Mouse (Mus musculus): ENCODE data around the gene Dpm2. TPM values are rescaled to one million over a fixed set of nuclear protein-coding genes. Genes with fewer than 3 reads are reported as not detected.

Dpm2 gene
- 30.0 TPM for polyA plus RNA-seq (2015; fragmentation: Illumina TruSeq; extraction: RNeasy Lipid Tissue Mini Kit (QIAGEN cat#74804); ENCODE audit: insufficient read depth, low read depth, low replicate concordance)

DNA sequence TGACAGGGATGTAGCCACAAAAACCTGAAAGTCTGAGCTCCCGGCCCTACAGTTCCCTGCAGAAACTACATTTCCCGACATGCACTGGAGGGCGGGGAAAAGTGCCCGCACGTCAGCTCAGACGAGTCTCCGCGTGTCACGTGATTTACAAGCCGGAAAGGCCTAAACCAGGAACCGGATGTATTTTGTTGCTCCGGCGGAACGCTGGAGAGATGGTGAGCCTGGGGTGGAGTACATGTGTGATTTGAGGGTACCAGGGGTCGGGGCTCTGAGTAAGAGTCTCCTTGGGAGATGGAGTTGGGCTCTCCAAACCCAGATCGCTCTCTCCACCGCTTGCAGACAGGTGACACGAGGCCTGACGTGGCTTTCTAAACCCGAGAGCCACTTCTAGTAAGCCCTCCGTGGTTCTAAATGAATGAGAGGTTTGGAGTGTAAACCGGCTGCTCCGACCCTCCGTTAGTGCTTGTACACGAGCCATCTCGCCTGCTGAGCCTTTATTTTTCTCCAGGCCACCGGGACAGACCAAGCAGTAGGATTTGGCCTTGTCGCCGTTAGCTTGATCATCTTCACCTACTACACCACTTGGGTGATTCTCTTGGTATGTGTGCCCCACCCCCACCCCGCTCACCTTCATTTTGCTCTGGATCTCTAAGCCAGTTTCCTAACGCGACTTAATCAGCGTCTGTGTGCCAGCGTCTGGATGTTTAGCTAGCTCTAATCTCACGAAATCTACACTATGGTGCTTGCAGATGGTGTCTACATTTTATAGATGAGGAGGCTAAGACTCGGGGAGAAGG, at the start of gene Dpm2:
Dpm2 (plus strand) TSS at position 161 of the 797 bp plus-strand sequence.

DNA sequence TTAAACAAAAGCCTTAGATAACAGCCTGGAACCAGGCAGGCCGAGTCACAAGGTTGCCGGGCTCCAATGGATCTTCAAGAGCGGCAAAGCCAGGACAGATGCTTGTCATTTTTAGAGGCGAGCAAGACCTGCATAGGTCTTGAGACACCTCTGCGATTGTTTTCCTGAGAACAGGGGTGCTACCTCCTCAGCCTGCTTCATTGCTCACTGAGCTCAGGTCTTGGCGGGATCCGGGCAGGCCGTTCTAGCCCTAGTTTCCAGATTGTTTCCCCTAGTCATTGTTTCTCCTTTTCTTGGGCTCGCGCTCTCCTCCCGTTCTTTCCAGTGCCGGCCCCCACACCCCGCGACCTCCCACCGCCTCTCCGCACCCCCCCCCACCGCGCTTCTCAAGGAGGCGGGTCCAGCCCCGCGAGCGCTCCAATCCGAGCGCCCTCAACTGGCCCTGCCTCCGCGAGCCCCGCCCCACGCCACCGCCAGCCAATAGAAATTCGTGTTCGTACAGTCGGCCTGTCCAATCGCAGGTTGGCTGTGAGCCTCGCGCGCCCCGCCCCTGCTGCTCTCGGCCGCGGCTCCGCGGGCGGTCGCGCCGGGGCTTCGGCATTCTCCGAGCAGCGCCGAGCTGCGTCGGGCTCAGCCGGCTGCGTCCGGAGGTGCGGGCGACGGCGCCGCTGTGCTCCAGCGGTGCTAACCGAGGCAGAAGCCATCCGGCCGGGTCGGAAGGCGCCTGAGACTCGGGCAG, 35.8 kb upstream of the Dpm2 start, which contains the start of gene Fam102a:
Fam102a (plus strand) TSS at position 600 of the 739 bp plus-strand sequence.

DNA sequence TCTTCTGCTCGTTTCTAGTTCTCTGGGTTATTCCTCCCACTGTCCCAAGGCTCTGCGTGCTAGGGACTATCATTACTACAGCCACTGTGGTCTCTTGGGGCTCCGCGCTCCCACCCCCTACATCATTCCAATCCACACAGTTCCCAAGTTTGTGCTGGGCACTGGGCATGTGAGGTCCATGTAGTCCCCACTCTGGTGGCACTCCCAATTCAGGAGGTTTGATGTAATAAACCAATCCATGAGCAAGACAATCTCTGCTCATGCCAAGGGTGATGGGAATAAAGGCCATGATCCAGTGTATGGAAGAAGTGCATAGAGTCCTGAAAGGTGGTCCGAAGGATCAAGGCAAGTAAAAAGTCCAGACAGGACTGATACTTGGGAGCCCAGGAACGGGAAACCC, 3.8 kb downstream of the Dpm2 start, which contains the start of gene Pip5kl1:
Pip5kl1 (plus strand) TSS at position 301 of the 400 bp plus-strand sequence.

DNA sequence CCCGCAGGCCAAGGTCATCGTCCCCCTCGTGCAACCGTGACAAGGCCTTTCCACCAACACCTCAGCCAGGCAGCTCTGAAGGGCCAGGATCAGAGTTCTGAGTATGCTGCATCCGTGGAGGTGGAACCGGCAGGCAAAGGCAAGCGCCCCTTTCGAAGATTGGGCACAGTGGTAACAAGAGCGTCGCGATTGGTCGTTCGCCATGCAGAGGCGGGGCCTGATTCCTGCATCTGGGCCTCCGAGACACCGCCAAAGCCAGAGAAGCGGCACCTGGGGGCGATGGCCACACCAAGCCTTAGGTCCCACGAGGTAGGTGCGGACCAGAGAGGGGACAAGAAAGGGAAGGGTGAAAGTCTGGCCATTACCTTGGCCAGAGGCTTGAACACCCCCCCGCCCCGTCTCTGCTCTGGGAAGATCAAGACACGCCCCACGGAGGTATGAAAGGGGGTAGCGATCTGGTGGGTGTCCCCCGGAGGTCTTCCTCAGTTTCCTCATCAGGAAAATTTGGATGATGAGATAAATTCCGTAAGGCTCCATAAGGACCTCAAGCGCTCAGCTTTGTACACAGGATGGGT, 5.0 kb downstream of the Dpm2 start, which contains the start of gene 9430097D07Rik:
9430097D07Rik (minus strand) TSS at position 99 of the 575 bp plus-strand sequence.

DNA sequence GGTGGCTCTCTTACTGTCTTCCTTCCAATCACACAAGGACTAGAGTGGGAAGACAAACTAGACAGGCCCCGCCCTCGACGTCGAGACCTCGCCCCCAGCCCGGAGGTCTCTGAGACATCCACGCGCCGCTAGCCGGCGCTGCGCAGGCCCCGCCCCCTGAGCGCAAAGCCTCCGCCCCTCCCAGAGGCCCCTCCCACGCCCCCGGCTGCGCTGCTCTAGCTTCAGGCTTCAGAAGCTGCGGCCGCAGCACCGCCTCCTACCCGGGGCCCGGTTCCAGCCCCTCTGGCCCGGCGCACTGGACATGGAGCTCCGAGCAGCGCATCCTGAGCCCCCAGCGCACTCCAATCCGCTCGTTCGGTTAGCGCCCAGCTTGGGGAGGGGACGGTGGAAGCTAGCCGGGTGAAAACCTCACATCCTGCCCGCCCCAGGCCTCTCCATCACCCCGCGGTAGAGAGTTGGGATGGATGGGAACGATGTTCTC, 16.3 kb downstream of the Dpm2 start, which contains the start of gene St6galnac4:
St6galnac4 (plus strand) TSS at position 225 of the 481 bp plus-strand sequence.

DNA sequence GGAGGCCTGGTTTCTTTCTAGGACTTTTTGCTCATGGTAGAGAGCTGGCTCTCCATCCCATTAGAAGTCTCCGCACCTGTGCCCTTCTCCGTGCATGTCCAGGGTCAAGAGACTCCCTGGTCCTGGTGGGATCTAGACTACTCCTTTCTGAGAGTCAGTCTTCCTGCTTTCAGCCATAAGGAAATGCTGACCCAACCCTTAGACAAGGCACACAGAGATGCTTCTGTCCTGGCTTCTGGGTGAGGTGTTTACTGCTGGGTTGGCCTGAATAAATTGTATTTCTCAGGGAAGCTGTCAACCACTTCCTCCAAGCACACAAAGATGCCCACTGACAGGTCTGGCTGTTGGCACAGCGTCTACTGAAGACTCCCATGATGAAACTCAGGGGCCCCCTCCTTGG, 28.8 kb downstream of the Dpm2 start, which contains the start of gene St6galnac6:
St6galnac6 (plus strand) TSS at position 301 of the 400 bp plus-strand sequence.

DNA sequence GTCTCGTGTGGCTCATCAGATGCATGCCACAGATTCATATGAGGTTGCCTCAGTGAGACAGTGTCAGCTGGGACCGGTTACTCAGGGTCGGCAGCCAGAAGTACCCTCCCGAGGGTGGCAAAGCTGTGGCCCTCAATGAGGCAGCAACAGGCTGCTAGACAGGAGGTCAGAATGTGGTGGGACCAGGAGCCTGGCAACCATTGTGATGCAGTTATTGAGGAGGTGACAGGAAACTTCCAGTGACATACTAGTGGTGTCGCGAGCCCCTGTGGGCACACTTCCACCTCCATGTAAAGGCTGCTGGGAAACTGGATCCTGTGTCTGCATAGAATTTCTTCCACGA, 50.8 kb downstream of the Dpm2 start, which contains the start of gene Ak1:
Ak1 (plus strand) TSS at position 242 of the 343 bp plus-strand sequence.

Other genes starting within 250 kb of the Dpm2 start
- 37.5 TPM for gene Ciz1, start 218.5 kb upstream of the Dpm2 start, polyA plus RNA-seq (2015; fragmentation: Illumina TruSeq; extraction: RNeasy Lipid Tissue Mini Kit (QIAGEN cat#74804); ENCODE audit: insufficient read depth, low read depth, low replicate concordance)
- 12.4 TPM for gene Dnm1, start 217.5 kb upstream of the Dpm2 start, polyA plus RNA-seq (2015; fragmentation: Illumina TruSeq; extraction: RNeasy Lipid Tissue Mini Kit (QIAGEN cat#74804); ENCODE audit: insufficient read depth, low read depth, low replicate concordance)
- 20.2 TPM for gene 1110008P14Rik, start 188.9 kb upstream of the Dpm2 start, polyA plus RNA-seq (2015; fragmentation: Illumina TruSeq; extraction: RNeasy Lipid Tissue Mini Kit (QIAGEN cat#74804); ENCODE audit: insufficient read depth, low read depth, low replicate concordance)
- 4.9 TPM for gene Lcn2, start 182.6 kb upstream of the Dpm2 start, polyA plus RNA-seq (2015; fragmentation: Illumina TruSeq; extraction: RNeasy Lipid Tissue Mini Kit (QIAGEN cat#74804); ENCODE audit: insufficient read depth, low read depth, low replicate concordance)
- gene Ptges2, start 175.0 kb upstream of the Dpm2 start, polyA plus RNA-seq (2015; fragmentation: Illumina TruSeq; extraction: RNeasy Lipid Tissue Mini Kit (QIAGEN cat#74804); ENCODE audit: insufficient read depth, low read depth, low replicate concordance) = 5.3 TPM
- 0.50 TPM for gene Naif1, start 120.4 kb upstream of the Dpm2 start, polyA plus RNA-seq (2015; fragmentation: Illumina TruSeq; extraction: RNeasy Lipid Tissue Mini Kit (QIAGEN cat#74804); ENCODE audit: insufficient read depth, low read depth, low replicate concordance)
- gene Slc25a25, start 119.4 kb upstream of the Dpm2 start, polyA plus RNA-seq (2015; fragmentation: Illumina TruSeq; extraction: RNeasy Lipid Tissue Mini Kit (QIAGEN cat#74804); ENCODE audit: insufficient read depth, low read depth, low replicate concordance) = 4.5 TPM
- gene Fam102a, start 35.5 kb upstream of the Dpm2 start, polyA plus RNA-seq (2015; fragmentation: Illumina TruSeq; extraction: RNeasy Lipid Tissue Mini Kit (QIAGEN cat#74804); ENCODE audit: insufficient read depth, low read depth, low replicate concordance) = 7.6 TPM
- not detected for gene Pip5kl1, start 3.9 kb downstream of the Dpm2 start, polyA plus RNA-seq (2015; fragmentation: Illumina TruSeq; extraction: RNeasy Lipid Tissue Mini Kit (QIAGEN cat#74804); ENCODE audit: insufficient read depth, low read depth, low replicate concordance)
- not detected for gene 9430097D07Rik, start 4.8 kb downstream of the Dpm2 start, polyA plus RNA-seq (2015; fragmentation: Illumina TruSeq; extraction: RNeasy Lipid Tissue Mini Kit (QIAGEN cat#74804); ENCODE audit: insufficient read depth, low read depth, low replicate concordance)
- gene St6galnac4, start 16.2 kb downstream of the Dpm2 start, polyA plus RNA-seq (2015; fragmentation: Illumina TruSeq; extraction: RNeasy Lipid Tissue Mini Kit (QIAGEN cat#74804); ENCODE audit: insufficient read depth, low read depth, low replicate concordance) = 8.7 TPM
- gene St6galnac6, start 28.9 kb downstream of the Dpm2 start, polyA plus RNA-seq (2015; fragmentation: Illumina TruSeq; extraction: RNeasy Lipid Tissue Mini Kit (QIAGEN cat#74804); ENCODE audit: insufficient read depth, low read depth, low replicate concordance) = 8.5 TPM
- 4.1 TPM for gene Ak1, start 50.9 kb downstream of the Dpm2 start, polyA plus RNA-seq (2015; fragmentation: Illumina TruSeq; extraction: RNeasy Lipid Tissue Mini Kit (QIAGEN cat#74804); ENCODE audit: insufficient read depth, low read depth, low replicate concordance)
- gene Eng, start 75.7 kb downstream of the Dpm2 start, polyA plus RNA-seq (2015; fragmentation: Illumina TruSeq; extraction: RNeasy Lipid Tissue Mini Kit (QIAGEN cat#74804); ENCODE audit: insufficient read depth, low read depth, low replicate concordance) = 78.3 TPM
- 25.2 TPM for gene Fpgs, start 133.3 kb downstream of the Dpm2 start, polyA plus RNA-seq (2015; fragmentation: Illumina TruSeq; extraction: RNeasy Lipid Tissue Mini Kit (QIAGEN cat#74804); ENCODE audit: insufficient read depth, low read depth, low replicate concordance)
- 22.0 TPM for gene Cdk9, start 142.2 kb downstream of the Dpm2 start, polyA plus RNA-seq (2015; fragmentation: Illumina TruSeq; extraction: RNeasy Lipid Tissue Mini Kit (QIAGEN cat#74804); ENCODE audit: insufficient read depth, low read depth, low replicate concordance)
- 7.7 TPM for gene Sh2d3c, start 150.2 kb downstream of the Dpm2 start, polyA plus RNA-seq (2015; fragmentation: Illumina TruSeq; extraction: RNeasy Lipid Tissue Mini Kit (QIAGEN cat#74804); ENCODE audit: insufficient read depth, low read depth, low replicate concordance)
- not detected for gene 6330409D20Rik, start 170.2 kb downstream of the Dpm2 start, polyA plus RNA-seq (2015; fragmentation: Illumina TruSeq; extraction: RNeasy Lipid Tissue Mini Kit (QIAGEN cat#74804); ENCODE audit: insufficient read depth, low read depth, low replicate concordance)
- 24.0 TPM for gene Tor2a, start 186.4 kb downstream of the Dpm2 start, polyA plus RNA-seq (2015; fragmentation: Illumina TruSeq; extraction: RNeasy Lipid Tissue Mini Kit (QIAGEN cat#74804); ENCODE audit: insufficient read depth, low read depth, low replicate concordance)
- 0.70 TPM for gene Ttc16, start 204.8 kb downstream of the Dpm2 start, polyA plus RNA-seq (2015; fragmentation: Illumina TruSeq; extraction: RNeasy Lipid Tissue Mini Kit (QIAGEN cat#74804); ENCODE audit: insufficient read depth, low read depth, low replicate concordance)
- gene Ptrh1, start 204.9 kb downstream of the Dpm2 start, polyA plus RNA-seq (2015; fragmentation: Illumina TruSeq; extraction: RNeasy Lipid Tissue Mini Kit (QIAGEN cat#74804); ENCODE audit: insufficient read depth, low read depth, low replicate concordance) = 4.1 TPM
- gene Cfap157, start 213.6 kb downstream of the Dpm2 start, polyA plus RNA-seq (2015; fragmentation: Illumina TruSeq; extraction: RNeasy Lipid Tissue Mini Kit (QIAGEN cat#74804); ENCODE audit: insufficient read depth, low read depth, low replicate concordance) = 0.48 TPM

Measured in pancreas, adult 10 weeks (tissue).